Mouse (Mus musculus) neural tube, embryonic 13.5 days (tissue): ENCODE measurements around the gene Aamp. TPM values are rescaled to one million over a fixed set of nuclear protein-coding genes. Genes with fewer than 3 reads are reported as not detected.

Experiments used
- ATAC-seq: fragments of 200-750 bp; cut with Nextera tagmentation; 2 replicates; pipeline ENCODE4 v1.8.0; 2017; ENCODE audit warnings: low read depth, mild to moderate bottlenecking, moderate TSS enrichment, moderate library complexity
- H3K27ac ChIP-seq: fragments of 300-500 bp; sonication (generic); replicated peaks from 2 replicates; pipeline ENCODE4 v1.5.1; 2015; ENCODE audit warnings: moderate library complexity, mild to moderate bottlenecking, inconsistent platforms
- H3K27me3 ChIP-seq: fragments of 300-500 bp; sonication (generic); 2 replicates; pipeline ENCODE4 v1.6.1; 2015; ENCODE audit warnings: mild to moderate bottlenecking, inconsistent platforms
- H3K36me3 ChIP-seq: fragments of 300-500 bp; sonication (generic); 2 replicates; pipeline ENCODE4 v1.6.1; 2015; ENCODE audit warnings: mild to moderate bottlenecking, inconsistent platforms
- H3K4me1 ChIP-seq: fragments of 300-500 bp; sonication (generic); replicated peaks from 2 replicates; pipeline ENCODE4 v1.6.1; 2015; ENCODE audit warnings: inconsistent platforms
- H3K4me2 ChIP-seq: fragments of 300-500 bp; sonication (generic); 2 replicates; pipeline ENCODE4 v1.6.1; 2015; ENCODE audit warnings: inconsistent platforms, mild to moderate bottlenecking, moderate library complexity
- H3K4me3 ChIP-seq: fragments of 300-500 bp; sonication (generic); 2 replicates; pipeline ENCODE4 v1.5.1; 2015; ENCODE audit warnings: mild to moderate bottlenecking, inconsistent platforms
- H3K9ac ChIP-seq: fragments of 300-500 bp; sonication (generic); 2 replicates; pipeline ENCODE4 v1.6.1; 2015; ENCODE audit warnings: moderate library complexity, mild to moderate bottlenecking, inconsistent platforms
- H3K9me3 ChIP-seq: fragments of 300-500 bp; sonication (generic); 2 replicates; pipeline ENCODE4 v1.6.1; 2016; ENCODE audit warnings: inconsistent platforms
- WGBS: fragments of 180-500 bp; shearing (Covaris S2); methylation state at CpG from one replicate; pipeline ENCODE4 v1.1.7; 2015; 5-methylcytosine and 5-hydroxymethylcytosine counted together
- polyA plus RNA-seq: library from polyadenylated mRNA; unstranded; fragments of >200 nt; fragmentation: Nextera tagmentation; extraction: Ambion mirVana; gene quantifications from 2 replicates; pipeline ENCODE4 v1.2.1, GENCODE M21; 2015

Aamp gene
- polyA plus RNA-seq, 1 experiment from 2014 or later: 195 TPM

DNA sequence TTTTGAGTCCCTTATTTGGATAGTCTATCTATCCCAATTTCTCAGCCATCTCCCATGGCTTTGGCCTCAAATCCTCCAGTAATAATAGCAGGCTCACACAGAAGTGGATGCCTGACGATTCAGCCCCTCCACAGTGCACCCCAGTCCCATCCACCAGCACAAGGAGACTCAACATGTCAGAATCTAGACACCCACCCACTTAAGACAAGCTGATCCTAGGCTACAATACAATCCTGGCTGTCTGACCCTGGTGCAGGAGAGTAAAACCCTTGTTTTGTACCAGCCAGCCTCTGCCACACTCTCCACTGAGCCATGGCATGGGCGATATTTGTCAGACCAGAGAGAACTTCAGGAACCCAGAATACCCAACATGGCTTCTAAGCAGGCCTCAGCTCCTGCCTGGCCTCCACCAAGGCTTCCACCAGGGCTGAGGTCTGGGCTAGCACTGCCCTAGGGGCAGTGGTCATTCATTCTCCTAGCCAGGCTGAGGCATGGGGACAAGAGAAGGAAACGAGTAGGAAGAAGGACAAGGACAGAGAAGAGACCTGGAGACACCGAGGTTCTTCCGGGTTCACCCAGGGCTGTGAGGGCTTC lies 13.7 kb upstream of the Aamp start:
- no peak for ATAC-seq
- Histone ChIP-seq H3K4me3 (no peak overlapping the region), H3K27me3 (peaks cover 17% of the 10 kb centered on the region), H3K9me3 (no peaks in the 10 kb centered on the region), H3K4me1 (peaks cover 30% of the 10 kb centered on the region), H3K36me3 (peaks cover 17% of the 10 kb centered on the region; the same call in 1 of the 2 replicates), H3K27ac (no peak overlapping the region), H3K9ac (0 out of 2 replicates have a peak overlapping the region, but pooled peaks have one; percentile 17), H3K4me2 (no peak overlapping the region)
- 87% methylated on average over 5 of the region's 5 CpGs for WGBS

GRCm38 (mm10) chr1:74297269-74297668 lies 12.7 kb upstream of the Aamp start:
- ATAC-seq: no peak
- WGBS: 70% methylated on average over 3 of the region's 3 CpGs
- Histone ChIP-seq H3K27ac (peak overlapping the region; percentile 90; the same call in 1 of the 2 replicates), H3K9ac (no peak overlapping the region), H3K4me1 (peaks cover 30% of the 10 kb centered on the region), H3K36me3 (peaks cover 26% of the 10 kb centered on the region; the same call in 1 of the 2 replicates), H3K27me3 (peaks cover 7% of the 10 kb centered on the region; the same call in 1 of the 2 replicates), H3K9me3 (no peaks in the 10 kb centered on the region), H3K4me3 (no peak overlapping the region), H3K4me2 (no peak overlapping the region)

DNA sequence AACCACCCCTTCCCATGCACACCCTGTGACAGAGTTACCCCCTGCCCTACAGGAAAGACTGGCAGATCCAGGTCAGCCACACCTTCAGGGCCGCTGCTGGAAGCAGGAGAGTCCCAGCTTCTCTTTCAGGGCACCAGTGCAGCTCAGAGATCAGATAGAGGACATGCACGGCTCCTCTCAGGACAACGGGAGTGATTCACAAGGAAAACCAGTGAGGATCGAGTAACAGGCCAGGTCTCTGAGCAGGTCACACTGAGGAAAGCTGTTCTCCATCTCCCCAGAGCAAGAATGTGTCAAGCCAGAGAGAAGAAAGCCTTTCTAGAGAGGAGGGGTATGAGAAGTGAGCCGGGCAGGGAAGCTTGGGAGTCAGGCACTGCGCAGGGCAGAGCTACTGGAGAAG lies 11.9 kb upstream of the Aamp start:
- Histone ChIP-seq H3K4me2 (peak overlapping the region; percentile 38; the same call in 1 of the 2 replicates), H3K9ac (peak overlapping the region; percentile 58)
- WGBS: 70% methylated on average over 6 of the region's 6 CpGs

GRCm38 (mm10) chr1:74295456-74296171 lies 11.1 kb upstream of the Aamp start:
- Histone ChIP-seq H3K9ac (peak overlapping the region; percentile 58), H3K27ac (peak overlapping the region; percentile 90), H3K4me3 (no peak overlapping the region), H3K4me2 (peak overlapping the region; percentile 38), H3K27me3 (no peaks in the 10 kb centered on the region), H3K36me3 (peaks cover 42% of the 10 kb centered on the region), H3K4me1 (peaks cover 30% of the 10 kb centered on the region), H3K9me3 (no peaks in the 10 kb centered on the region)
- WGBS: 19% methylated on average over 9 of the region's 9 CpGs
- peak; percentile 84 for ATAC-seq

More for the DNA sequence above, 11.9 kb upstream of the Aamp start:
- Histone ChIP-seq H3K4me3 (no peak overlapping the region), H3K27me3 (peaks cover 1% of the 10 kb centered on the region; the same call in 1 of the 2 replicates), H3K4me1 (peaks cover 30% of the 10 kb centered on the region), H3K27ac (peak overlapping the region; percentile 90), H3K36me3 (peaks cover 34% of the 10 kb centered on the region), H3K9me3 (no peaks in the 10 kb centered on the region)
- ATAC-seq: no peak

GRCm38 (mm10) chr1:74294733-74295455 lies 10.4 kb upstream of the Aamp start:
- Histone ChIP-seq H3K27ac (peak overlapping the region; percentile 90), H3K4me3 (no peak overlapping the region), H3K4me2 (peak overlapping the region; percentile 38), H3K9me3 (no peaks in the 10 kb centered on the region), H3K36me3 (peaks cover 49% of the 10 kb centered on the region), H3K27me3 (no peaks in the 10 kb centered on the region), H3K4me1 (peaks cover 30% of the 10 kb centered on the region), H3K9ac (peak overlapping the region; percentile 58)
- no peak for ATAC-seq
- 84% methylated on average over 6 of the region's 6 CpGs for WGBS

DNA sequence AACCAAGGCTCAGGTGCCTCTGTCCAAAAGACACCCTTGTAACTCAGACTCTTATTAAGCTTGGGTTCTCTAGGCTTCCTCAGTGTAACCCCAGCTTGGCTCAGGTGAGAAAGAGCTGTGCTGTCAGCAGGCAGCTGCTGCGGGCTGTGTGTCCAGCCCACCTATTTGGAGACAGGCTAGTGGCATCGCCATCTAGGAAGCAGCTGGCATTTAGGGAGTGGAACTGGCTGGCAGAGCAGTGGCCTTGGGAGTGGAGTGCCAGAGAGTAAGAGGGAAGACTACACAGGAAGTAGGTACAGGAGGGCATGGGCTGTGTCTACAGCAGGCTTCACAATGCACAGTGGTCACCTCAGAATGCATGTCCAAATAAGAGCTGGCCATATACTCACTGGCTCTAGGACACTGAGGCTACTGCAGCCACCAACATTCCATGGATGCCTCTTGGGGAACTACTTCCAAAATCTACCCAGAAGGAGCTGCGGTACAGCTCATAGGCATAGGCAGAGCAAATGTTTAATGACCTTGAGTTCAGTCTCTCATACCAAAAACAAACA lies 9.6 kb upstream of the Aamp start:
- WGBS: 91% methylated on average over 3 of the region's 3 CpGs
- H3K9me3 ChIP-seq: no peaks in the 10 kb centered on the region
- no peak overlapping the region for H3K27ac ChIP-seq
- no peak overlapping the region for H3K4me3 ChIP-seq
- no peaks in the 10 kb centered on the region for H3K27me3 ChIP-seq
- H3K9ac ChIP-seq: no peak overlapping the region
- peaks cover 53% of the 10 kb centered on the region for H3K36me3 ChIP-seq
- peaks cover 30% of the 10 kb centered on the region for H3K4me1 ChIP-seq
- H3K4me2 ChIP-seq: no peak overlapping the region
- ATAC-seq: no peak

DNA sequence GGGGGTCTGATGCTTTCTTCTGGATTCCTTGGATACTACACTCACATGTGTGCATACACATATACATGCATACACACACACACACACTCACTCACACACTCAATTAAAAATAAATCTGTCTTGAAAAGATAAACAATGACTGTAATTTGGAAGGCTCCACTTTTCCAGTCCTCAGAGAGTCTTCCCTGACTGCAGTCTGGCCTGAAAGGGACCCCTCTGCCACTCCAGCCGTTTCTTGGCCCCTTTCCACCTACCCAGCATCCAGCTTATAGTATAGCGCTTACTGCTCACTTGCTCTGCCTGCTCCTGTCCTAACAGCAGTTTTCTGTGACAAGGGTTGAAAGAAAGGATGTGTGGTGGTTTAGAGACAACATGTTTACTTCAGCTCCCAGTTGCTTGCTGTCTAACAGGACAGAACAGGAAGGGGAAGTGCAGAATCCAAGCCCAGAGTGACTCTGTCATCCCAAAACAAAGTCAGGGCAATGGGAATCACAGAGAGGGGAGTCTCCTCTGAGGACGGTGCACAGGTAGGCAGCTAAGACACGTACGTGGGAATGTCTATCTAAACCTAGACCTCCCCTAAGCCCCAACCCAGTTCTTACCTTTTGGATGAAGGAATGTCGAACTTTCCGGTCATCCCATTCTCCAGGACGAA lies 8.9 kb upstream of the Aamp start:
- WGBS: 86% methylated on average over 8 of the region's 8 CpGs
- no peak overlapping the region for H3K4me2 ChIP-seq
- no peak overlapping the region for H3K4me3 ChIP-seq
- H3K9ac ChIP-seq: no peak overlapping the region
- no peak for ATAC-seq
- peaks cover 30% of the 10 kb centered on the region for H3K4me1 ChIP-seq
- H3K27ac ChIP-seq: no peak overlapping the region
- H3K36me3 ChIP-seq: peaks cover 61% of the 10 kb centered on the region
- no peaks in the 10 kb centered on the region for H3K27me3 ChIP-seq
- no peaks in the 10 kb centered on the region for H3K9me3 ChIP-seq

GRCm38 (mm10) chr1:74292331-74293020 lies 7.9 kb upstream of the Aamp start:
- Histone ChIP-seq H3K9ac (no peak overlapping the region), H3K4me2 (no peak overlapping the region), H3K4me1 (peaks cover 32% of the 10 kb centered on the region), H3K27me3 (no peaks in the 10 kb centered on the region), H3K9me3 (no peaks in the 10 kb centered on the region), H3K4me3 (no peak overlapping the region), H3K27ac (no peak overlapping the region), H3K36me3 (peaks cover 63% of the 10 kb centered on the region)
- 88% methylated on average over 11 of the region's 11 CpGs for WGBS
- ATAC-seq: no peak

- Histone ChIP-seq H3K9ac (no peak overlapping the region), H3K27ac (0 out of 2 replicates have a peak overlapping the region, but pooled peaks have one; percentile 3), H3K4me3 (no peak overlapping the region), H3K27me3 (no peaks in the 10 kb centered on the region), H3K9me3 (no peaks in the 10 kb centered on the region), H3K4me2 (no peak overlapping the region), H3K4me1 (peaks cover 27% of the 10 kb centered on the region), H3K36me3 (peaks cover 57% of the 10 kb centered on the region)
- 94% methylated on average over 5 of the region's 5 CpGs for WGBS
- no peak for ATAC-seq
These were observed 5.6 kb upstream of the Aamp start for GRCm38 (mm10) chr1:74290141-74290540.

GRCm38 (mm10) chr1:74289740-74290139 lies 5.2 kb upstream of the Aamp start:
- H3K4me1 ChIP-seq: peaks cover 23% of the 10 kb centered on the region

DNA sequence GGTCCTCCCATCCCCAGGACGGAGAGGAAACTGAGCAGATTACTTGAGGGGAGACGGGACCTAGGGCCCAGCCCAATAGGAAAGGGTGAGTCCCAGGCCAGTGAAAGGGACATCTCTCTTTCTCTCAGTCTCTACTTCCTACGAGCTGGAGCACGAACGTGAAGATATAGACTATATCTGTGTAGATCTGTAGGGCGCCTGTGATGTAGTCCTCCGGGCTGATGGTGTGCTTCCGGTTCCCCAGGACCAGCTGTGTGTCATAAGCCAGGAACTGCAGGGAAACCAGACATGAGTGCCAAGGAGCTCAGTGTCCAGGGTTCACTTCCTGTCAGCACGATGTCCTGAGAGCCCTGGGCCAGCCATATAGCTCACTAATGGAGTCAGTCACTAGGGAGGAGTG lies 4.7 kb upstream of the Aamp start:
- Histone ChIP-seq H3K4me3 (no peak overlapping the region), H3K9me3 (no peaks in the 10 kb centered on the region), H3K27me3 (no peaks in the 10 kb centered on the region), H3K36me3 (peaks cover 53% of the 10 kb centered on the region), H3K9ac (no peak overlapping the region), H3K27ac (0 out of 2 replicates have a peak overlapping the region, but pooled peaks have one; percentile 38), H3K4me1 (peaks cover 22% of the 10 kb centered on the region), H3K4me2 (no peak overlapping the region)
- ATAC-seq: no peak
- 91% methylated on average over 9 of the region's 9 CpGs for WGBS

More at GRCm38 (mm10) chr1:74289740-74290139, 5.2 kb upstream of the Aamp start:
- 85% methylated on average over 2 of the region's 2 CpGs for WGBS
- Histone ChIP-seq H3K4me2 (no peak overlapping the region), H3K36me3 (peaks cover 53% of the 10 kb centered on the region), H3K9ac (no peak overlapping the region), H3K27ac (0 out of 2 replicates have a peak overlapping the region, but pooled peaks have one; percentile 42), H3K27me3 (no peaks in the 10 kb centered on the region), H3K4me3 (no peak overlapping the region), H3K9me3 (no peaks in the 10 kb centered on the region)
- ATAC-seq: no peak
